Mouse (Mus musculus): ENCODE data around the gene Lrrc23.

- TF ChIP-seq CTCF (IDR thresholded peaks at IDR 0.05; ENCODE audit: low read depth, low read length) (no peak), GATA1 (IDR thresholded peaks at IDR 0.05; ENCODE audit: borderline replicate concordance, low read length) (no peak)
Measured at GRCm38 (mm10) chr6:124729850-124730705, 49.4 kb downstream of the Lrrc23 start.
